Mouse (Mus musculus): ENCODE data around the gene Myo16.
A peak's percentile ranks its signal among the peaks of the same experiment; 100 is the strongest.

Gene Myo16

GRCm38 (mm10) chr8:10474446-10474845, 320.7 kb downstream of the Myo16 start:
- peak; percentile 51 for DNase-seq (ENCODE audit: low spot score)

GRCm38 (mm10) chr8:10479059-10479458, 325.3 kb downstream of the Myo16 start:
- no peak for DNase-seq (ENCODE audit: low spot score)

- DNase-seq (ENCODE audit: low spot score) = no peak
Observed at GRCm38 (mm10) chr8:10480850-10481249, 327.1 kb downstream of the Myo16 start.

GRCm38 (mm10) chr8:10482064-10482463, 328.4 kb downstream of the Myo16 start:
- no peak for DNase-seq (ENCODE audit: low spot score)

GRCm38 (mm10) chr8:10482880-10483279, 329.2 kb downstream of the Myo16 start:
- DNase-seq (ENCODE audit: low spot score) = no peak

- no peak for DNase-seq (ENCODE audit: low spot score)
Observed at GRCm38 (mm10) chr8:10483841-10484240, 330.1 kb downstream of the Myo16 start.

- no peak for DNase-seq (ENCODE audit: low spot score)
Observed at GRCm38 (mm10) chr8:10489738-10490419, 336.2 kb downstream of the Myo16 start.

- DNase-seq (ENCODE audit: low spot score) = no peak
Observed at GRCm38 (mm10) chr8:10490420-10490784, 336.7 kb downstream of the Myo16 start.

GRCm38 (mm10) chr8:10490874-10491273, 337.2 kb downstream of the Myo16 start:
- no peak for DNase-seq (ENCODE audit: low spot score)

- no peak for DNase-seq (ENCODE audit: low spot score)
Observed at GRCm38 (mm10) chr8:10499846-10500245, 346.1 kb downstream of the Myo16 start.

- DNase-seq (ENCODE audit: low spot score) = no peak
Observed at GRCm38 (mm10) chr8:10500465-10500864, 346.8 kb downstream of the Myo16 start.

GRCm38 (mm10) chr8:10501750-10502149, 348.0 kb downstream of the Myo16 start:
- DNase-seq (ENCODE audit: low spot score) = no peak

GRCm38 (mm10) chr8:10512105-10512504, 358.4 kb downstream of the Myo16 start:
- DNase-seq (ENCODE audit: low spot score) = no peak

- no peak for DNase-seq (ENCODE audit: low spot score)
Observed at GRCm38 (mm10) chr8:10517381-10517780, 363.7 kb downstream of the Myo16 start.

GRCm38 (mm10) chr8:10519276-10519675, 365.6 kb downstream of the Myo16 start:
- DNase-seq (ENCODE audit: low spot score) = no peak

- no peak for DNase-seq (ENCODE audit: low spot score)
Observed at GRCm38 (mm10) chr8:10521463-10521862, 367.8 kb downstream of the Myo16 start.

GRCm38 (mm10) chr8:10525686-10526085, 372.0 kb downstream of the Myo16 start:
- DNase-seq (ENCODE audit: low spot score) = no peak

GRCm38 (mm10) chr8:10526616-10527015, 372.9 kb downstream of the Myo16 start:
- DNase-seq (ENCODE audit: low spot score) = no peak

GRCm38 (mm10) chr8:10534619-10535286, 381.0 kb downstream of the Myo16 start:
- DNase-seq (ENCODE audit: low spot score) = peak; percentile 60

GRCm38 (mm10) chr8:10538319-10538718, 384.6 kb downstream of the Myo16 start:
- DNase-seq (ENCODE audit: low spot score) = no peak

GRCm38 (mm10) chr8:10539665-10540064, 386.0 kb downstream of the Myo16 start:
- DNase-seq (ENCODE audit: low spot score) = no peak

- peak; percentile 42 for DNase-seq (ENCODE audit: low spot score)
Observed at GRCm38 (mm10) chr8:10545890-10546289, 392.2 kb downstream of the Myo16 start.

- DNase-seq (ENCODE audit: low spot score) = peak; percentile 24
Observed at GRCm38 (mm10) chr8:10546519-10546918, 392.8 kb downstream of the Myo16 start.

Measured in left cerebral cortex, adult 11 months (tissue).